Comparison of ENCODE assay signal across 8 mouse cellular contexts in genomic region chr10:79793738-79794490, GRCm38 (mm10). TPM values are rescaled to one million over a fixed set of nuclear protein-coding genes. Genes with fewer than 3 reads are reported as not detected.
DNase-seq lines count a peak whose midpoint lies in the region.

No protein-coding gene starts in this region.

- 2% methylated on average over 38 of the region's 38 CpGs for WGBS in midbrain, embryonic 10.5 days

- no peaks in the 10 kb centered on the region for H3K27me3 ChIP-seq in midbrain, embryonic 10.5 days (ENCODE audit: low read depth, poor library complexity, severe bottlenecking)

- H3K4me1 ChIP-seq in midbrain, embryonic 10.5 days: peaks cover 48% of the 10 kb centered on the region

- H3K27ac ChIP-seq in midbrain, embryonic 10.5 days (replicated peaks): peak overlapping the region; percentile 98

- H3K9me3 ChIP-seq in midbrain, embryonic 10.5 days (replicated peaks): no peaks in the 10 kb centered on the region

- peak; percentile 71 for DNase-seq in right cerebral cortex, adult 18-20 months
- DNase-seq in right cerebral cortex, postnatal 14 days: no peak
- peak; percentile 59 to 63 for DNase-seq in cerebellum, adult 18-20 months
- peak; percentile 35 for DNase-seq in forelimb bud, embryonic 11.5 days (ENCODE audit: low read depth, low spot score)
- DNase-seq in kidney, postnatal 25 days: peak; percentile 54 to 74
- DNase-seq in midbrain, embryonic 10.5 days (ENCODE audit: low spot score): peak; percentile 60
- no peak for DNase-seq in B cell, adult 2 months
- DNase-seq in ovary, postnatal 14 days (ENCODE audit: low spot score): no peak

- H3K36me3 ChIP-seq in midbrain, embryonic 10.5 days: peaks cover 9% of the 10 kb centered on the region

- peak overlapping the region; percentile 95 for H3K4me3 ChIP-seq in midbrain, embryonic 10.5 days

RNA-seq across cellular contexts. Expression of gene Palm, which starts 0.5 kb away (rescaled TPM):
- polyA plus RNA-seq in midbrain, embryonic 10.5 days (2016; fragmentation: Nextera tagmentation; extraction: Ambion mirVana): 130 and 153 TPM in 2 replicates

RNA-seq across cellular contexts. Expression of gene Prss57, which starts 3.2 kb away (rescaled TPM):
- polyA plus RNA-seq in midbrain, embryonic 10.5 days (2016; fragmentation: Nextera tagmentation; extraction: Ambion mirVana): 0.05 TPM in 1 of 2 replicates, not detected in the other

RNA-seq across cellular contexts. Expression of gene Fstl3, which starts 16.8 kb away (rescaled TPM):
- 1.1 and 1.8 TPM in 2 replicates for polyA plus RNA-seq in midbrain, embryonic 10.5 days (2016; fragmentation: Nextera tagmentation; extraction: Ambion mirVana)

RNA-seq across cellular contexts. Expression of gene Misp, which starts 26.9 kb away (rescaled TPM):
- 0.46 and 0.67 TPM in 2 replicates for polyA plus RNA-seq in midbrain, embryonic 10.5 days (2016; fragmentation: Nextera tagmentation; extraction: Ambion mirVana)

RNA-seq across cellular contexts. Expression of gene Rnf126, which starts 27.2 kb away (rescaled TPM):
- polyA plus RNA-seq in midbrain, embryonic 10.5 days (2016; fragmentation: Nextera tagmentation; extraction: Ambion mirVana): 109 and 118 TPM in 2 replicates

Comparison
In these comparisons a context has a peak if more than half of its experiments do, and no peak if none do; other contexts are left out.
1. DNase-seq: peak in right cerebral cortex, adult 18-20 months (single experiment), cerebellum, adult 18-20 months (2 of 2), forelimb bud, embryonic 11.5 days (single experiment), kidney, postnatal 25 days (2 of 2) and midbrain, embryonic 10.5 days (single experiment); none in right cerebral cortex, postnatal 14 days (single experiment), B cell, adult 2 months (0 of 2) and ovary, postnatal 14 days (single experiment).